Mouse (Mus musculus) kidney, adult 2 months (tissue): ENCODE data around the gene Tmem30a. TPM values are rescaled to one million over a fixed set of nuclear protein-coding genes. Genes with fewer than 3 reads are reported as not detected.

Experiments used
- DNase-seq: peaks from one replicate; pipeline ENCODE4 v3.0.0; 2021
- H3K27ac ChIP-seq: fragments of 200-500 bp; 2 replicates; pipeline ENCODE4 v1.5.1; 2012; ENCODE audit warnings: low read depth, low read length, control low read depth, inconsistent platforms; ENCODE audit not compliant: insufficient read depth
- H3K27me3 ChIP-seq: fragments of 200-500 bp; replicated peaks from 2 replicates; pipeline ENCODE4 v1.6.1; 2012; ENCODE audit warnings: mild to moderate bottlenecking, moderate library complexity, low read length, inconsistent platforms; ENCODE audit not compliant: control insufficient read depth, insufficient read depth
- H3K36me3 ChIP-seq: fragments of 200-500 bp; 2 replicates; pipeline ENCODE4 v1.6.1; 2012; ENCODE audit warnings: mild to moderate bottlenecking, moderate library complexity, low read length, inconsistent platforms; ENCODE audit not compliant: control insufficient read depth, insufficient read depth
- H3K4me1 ChIP-seq: fragments of 200-500 bp; 2 replicates; pipeline ENCODE4 v1.6.1; 2011; ENCODE audit warnings: low read length; ENCODE audit not compliant: control insufficient read depth, insufficient read depth
- H3K4me3 ChIP-seq: fragments of 200-500 bp; 2 replicates; pipeline ENCODE4 v1.5.1; 2011; ENCODE audit warnings: mild to moderate bottlenecking, low read depth, low read length, control low read depth; ENCODE audit not compliant: insufficient read depth
- CTCF ChIP-seq: fragments of 200-500 bp; conservative IDR thresholded peaks from 2 replicates; pipeline ENCODE4 v1.5.1; 2011; ENCODE audit warnings: low read depth, mild to moderate bottlenecking, control low read depth, low read length, moderate library complexity, mixed read lengths; ENCODE audit not compliant: insufficient read depth, insufficient read length
- POLR2A ChIP-seq: fragments of 200-500 bp; IDR thresholded peaks from one replicate; pipeline ENCODE4 v1.6.1; 2011; ENCODE audit warnings: low read depth, low read length, control low read depth
- WGBS: fragments of 180-500 bp; shearing (Covaris S2); methylation state at CpG from one replicate; pipeline ENCODE4 v1.1.7; 2018; 5-methylcytosine and 5-hydroxymethylcytosine counted together
- polyA plus RNA-seq: library from polyadenylated mRNA; depleted of rRNA; stranded (reverse); fragments of >200 nt; gene quantifications from 2 replicates; pipeline ENCODE4 v1.2.3, GENCODE M21; 2012

The Tmem30a gene
- polyA plus RNA-seq, 1 experiment = 39.7 TPM

DNA sequence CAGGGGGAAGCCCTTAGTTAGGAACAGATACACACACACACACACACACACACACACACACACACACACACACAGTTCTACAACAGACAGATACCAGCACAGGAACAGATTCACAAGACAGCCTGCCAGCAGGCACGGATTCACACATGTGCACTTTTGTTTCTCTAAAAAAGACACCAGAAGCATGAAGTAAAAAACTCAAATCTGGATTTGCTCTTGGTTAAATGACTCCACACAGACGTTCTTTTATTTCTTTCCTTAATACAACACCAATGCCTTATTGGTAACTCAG is 7.6 kb downstream of the Tmem30a start:
- no peak overlapping the region for H3K27ac ChIP-seq
- no peaks in the 10 kb centered on the region for H3K36me3 ChIP-seq
- WGBS = 52% methylated on average over 2 of the region's 2 CpGs
- TF ChIP-seq POLR2A (no peak), CTCF (no peak)
- DNase-seq = no peak
- peaks cover 30% of the 10 kb centered on the region for H3K4me1 ChIP-seq
- H3K4me3 ChIP-seq = no peak overlapping the region
- H3K27me3 ChIP-seq = no peaks in the 10 kb centered on the region

DNA sequence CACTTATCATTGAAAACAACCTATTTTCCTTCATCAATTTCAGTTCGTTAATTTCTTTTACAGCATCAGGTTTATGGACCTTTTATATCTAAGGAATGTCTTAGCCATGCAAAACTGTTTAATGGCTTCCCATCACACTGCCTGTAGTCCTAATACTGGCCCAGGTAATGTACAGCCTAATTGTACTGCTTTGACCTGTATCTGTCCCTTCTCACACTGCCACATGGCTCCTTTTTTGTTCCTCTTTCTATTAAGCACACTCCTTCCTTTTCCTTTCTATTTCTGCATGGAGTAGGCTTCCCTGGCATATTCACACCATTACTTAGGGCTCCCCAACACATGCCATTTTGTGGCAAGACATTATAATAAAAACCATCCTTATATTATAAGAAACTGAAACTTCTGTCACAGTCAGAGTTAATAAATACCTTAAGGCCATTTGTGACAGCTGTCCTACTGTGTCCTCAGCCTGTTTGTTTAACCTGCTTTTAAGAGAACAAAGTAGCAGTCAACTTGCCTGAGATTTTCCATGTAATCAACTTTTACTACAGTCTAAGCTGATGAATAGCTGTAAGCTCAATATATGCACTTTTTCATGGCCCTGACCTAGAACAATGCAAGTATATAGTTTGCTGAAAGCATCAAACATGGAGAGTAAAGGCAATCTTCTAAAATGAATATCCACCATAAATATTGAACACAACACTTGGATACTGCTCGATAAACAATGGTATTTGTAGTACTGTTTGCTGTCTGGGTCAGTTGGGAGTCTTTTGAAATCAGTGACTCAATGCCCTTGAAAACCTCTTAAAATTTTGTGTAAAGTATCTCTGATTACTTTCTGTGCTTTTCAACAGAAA is 8.1 kb downstream of the Tmem30a start:
- Histone ChIP-seq H3K36me3 (no peaks in the 10 kb centered on the region), H3K27me3 (no peaks in the 10 kb centered on the region), H3K4me3 (no peak overlapping the region), H3K27ac (no peak overlapping the region; the same call in 1 of the 2 replicates), H3K4me1 (peaks cover 26% of the 10 kb centered on the region)
- TF ChIP-seq CTCF = no peak
- no peak for TF ChIP-seq POLR2A
- DNase-seq = no peak
- WGBS = 77% methylated on average over 2 of the region's 2 CpGs

GRCm38 (mm10) chr9:79784439-79784838 is 8.9 kb downstream of the Tmem30a start:
- TF ChIP-seq CTCF (no peak), POLR2A (no peak)
- H3K4me3 ChIP-seq = no peak overlapping the region
- H3K27me3 ChIP-seq = no peaks in the 10 kb centered on the region
- 45% methylated on average over 3 of the region's 3 CpGs for WGBS
- peaks cover 25% of the 10 kb centered on the region for H3K4me1 ChIP-seq
- no peak for DNase-seq
- 0 out of 2 replicates have a peak overlapping the region, but pooled peaks have one; percentile 52 for H3K27ac ChIP-seq
- no peaks in the 10 kb centered on the region for H3K36me3 ChIP-seq

DNA sequence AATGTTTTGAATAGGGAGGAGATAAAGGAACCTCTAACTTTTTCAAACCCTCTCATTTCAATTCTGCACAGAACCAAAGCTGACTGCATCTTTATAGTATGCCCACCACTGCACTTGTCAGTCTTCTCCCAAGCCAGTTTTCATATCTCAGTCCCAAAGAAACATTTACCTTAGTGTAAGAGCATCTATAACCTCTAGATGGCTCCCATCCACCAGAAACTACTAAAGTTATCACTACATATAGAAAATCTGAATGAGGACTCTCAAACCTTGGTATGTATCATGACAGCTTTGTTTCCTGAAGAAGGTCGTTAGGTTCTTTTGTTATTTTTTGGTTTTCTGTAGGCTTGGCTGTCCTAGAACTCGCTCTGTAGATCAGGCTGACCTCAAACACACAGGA is 14.0 kb downstream of the Tmem30a start:
- H3K4me1 ChIP-seq = peaks cover 8% of the 10 kb centered on the region; the same call in 1 of the 2 replicates
- H3K27me3 ChIP-seq = no peaks in the 10 kb centered on the region
- H3K36me3 ChIP-seq = peaks cover 3% of the 10 kb centered on the region
- DNase-seq = no peak
- no peak overlapping the region for H3K4me3 ChIP-seq
- H3K27ac ChIP-seq = no peak overlapping the region
- TF ChIP-seq POLR2A (no peak), CTCF (no peak)
- 74% methylated on average over 2 of the region's 2 CpGs for WGBS

GRCm38 (mm10) chr9:79766991-79767545 is 26.2 kb downstream of the Tmem30a start:
- H3K4me3 ChIP-seq = no peak overlapping the region
- H3K27me3 ChIP-seq = no peaks in the 10 kb centered on the region
- peaks cover 13% of the 10 kb centered on the region; the same call in 1 of the 2 replicates for H3K4me1 ChIP-seq
- peaks cover 4% of the 10 kb centered on the region; the same call in 1 of the 2 replicates for H3K36me3 ChIP-seq
- DNase-seq = peak; percentile 64
- no peak for TF ChIP-seq POLR2A
- no peak for TF ChIP-seq CTCF
- WGBS = 60% methylated on average over 5 of the region's 5 CpGs
- peak overlapping the region; percentile 95 for H3K27ac ChIP-seq

- TF ChIP-seq POLR2A (no peak), CTCF (no peak)
- Histone ChIP-seq H3K36me3 (peaks cover 2% of the 10 kb centered on the region; the same call in 1 of the 2 replicates), H3K27me3 (no peaks in the 10 kb centered on the region), H3K27ac (peak overlapping the region; percentile 63), H3K4me3 (no peak overlapping the region), H3K4me1 (peaks cover 13% of the 10 kb centered on the region; the same call in 1 of the 2 replicates)
- DNase-seq = peak; percentile 61
- WGBS = 45% methylated on average over 4 of the region's 4 CpGs
Measured at GRCm38 (mm10) chr9:79765329-79765728, 28.0 kb downstream of the Tmem30a start.

GRCm38 (mm10) chr9:79762519-79762918 is 30.8 kb downstream of the Tmem30a start:
- no peak for DNase-seq
- Histone ChIP-seq H3K36me3 (no peaks in the 10 kb centered on the region; the same call in 1 of the 2 replicates), H3K4me3 (no peak overlapping the region), H3K27me3 (no peaks in the 10 kb centered on the region), H3K4me1 (peaks cover 13% of the 10 kb centered on the region; the same call in 1 of the 2 replicates), H3K27ac (no peak overlapping the region)
- TF ChIP-seq CTCF (no peak), POLR2A (no peak)
- 82% methylated on average over 6 of the region's 6 CpGs for WGBS
